Mouse (Mus musculus) left cerebral cortex, adult 18-20 months (tissue): ENCODE measurements around the gene Lce1g. TPM values are rescaled to one million over a fixed set of nuclear protein-coding genes. Genes with fewer than 3 reads are reported as not detected.

ENCODE experiments used
- DNase-seq, 2 experiments: peaks; one replicate each; pipeline ENCODE4 v3.0.0; 2021 to 2022; ENCODE audit warnings: low spot score in 2 of 2, mixed read lengths in 1 of 2
- long read RNA-seq, 2 experiments: library from polyadenylated mRNA; stranded (forward); transcript quantifications; one replicate each; pipeline ENCODE4 v2.0.0; 2021
- total RNA-seq, 2 experiments: library from RNA; stranded (reverse); gene quantifications; 2 replicates each; pipeline ENCODE4 v1.2.3; 2021

Gene Lce1g
- not detected for total RNA-seq
- long read RNA-seq, experiment 1, result 0 reads
- long read RNA-seq, experiment 2, result 0 reads

GRCm38 (mm10) chr3:92752238-92752637 is at the start of gene Lce1g:
Lce1g (minus strand) TSS chr3:92752338.
- no peak for DNase-seq

GRCm38 (mm10) chr3:92790414-92790813 is 38.3 kb upstream of the Lce1g start, which contains the start of gene Lce1j:
Lce1j (minus strand) TSS chr3:92790514.
- DNase-seq, result no peak

- no peak for DNase-seq
Observed at GRCm38 (mm10) chr3:92778799-92779198, 26.7 kb upstream of the Lce1g start, which contains the start of gene Lce1i. Lce1i (minus strand) TSS chr3:92778899.

- no peak for DNase-seq
Observed at GRCm38 (mm10) chr3:92771573-92771972, 19.4 kb upstream of the Lce1g start.

GRCm38 (mm10) chr3:92764965-92765364 is 12.8 kb upstream of the Lce1g start, which contains the start of gene Lce1h:
Lce1h (minus strand) TSS chr3:92765065.
- DNase-seq, result no peak

GRCm38 (mm10) chr3:92753197-92753596 is 1.1 kb upstream of the Lce1g start:
- no peak for DNase-seq

- DNase-seq, result no peak
Observed at GRCm38 (mm10) chr3:92738996-92739395, 13.1 kb downstream of the Lce1g start, which contains the start of gene Gm38119. Gm38119 (minus strand) TSS chr3:92739096.

- DNase-seq, result no peak
Observed at GRCm38 (mm10) chr3:92722631-92723030, 29.5 kb downstream of the Lce1g start.

- no peak for DNase-seq
Observed at GRCm38 (mm10) chr3:92720250-92720649, 31.9 kb downstream of the Lce1g start, which contains the start of gene Lce1f. Lce1f (minus strand) TSS chr3:92720350.

GRCm38 (mm10) chr3:92715122-92715521 is 37.0 kb downstream of the Lce1g start:
- no peak for DNase-seq

- no peak for DNase-seq
Observed at GRCm38 (mm10) chr3:92708974-92709373, 43.2 kb downstream of the Lce1g start, which contains the start of gene Lce1e. Lce1e (minus strand) TSS chr3:92709074.

Other genes with a start within 250 kb of the Lce1g start
- gene 2310046K23Rik, start 217.8 kb downstream of the Lce1g start, total RNA-seq, result not detected
- not detected for gene Ivl, start 178.6 kb downstream of the Lce1g start, total RNA-seq
- gene Smcp, start 163.3 kb downstream of the Lce1g start, total RNA-seq, result not detected
- gene 2210017I01Rik, start 144.8 kb downstream of the Lce1g start, total RNA-seq, result not detected
- not detected for gene Lce6a, start 130.7 kb downstream of the Lce1g start, total RNA-seq
- not detected for gene Lce1a1, start 104.0 kb downstream of the Lce1g start, total RNA-seq
- not detected for gene Lce1b, start 95.4 kb downstream of the Lce1g start, total RNA-seq
- gene Lce1a2, start 82.0 kb downstream of the Lce1g start, total RNA-seq, result not detected
- not detected for gene Lce1c, start 73.1 kb downstream of the Lce1g start, total RNA-seq
- not detected for gene Lce1d, start 65.1 kb downstream of the Lce1g start, total RNA-seq
- gene Lce1e, start 43.3 kb downstream of the Lce1g start, total RNA-seq, result not detected
- not detected for gene Lce1f, start 32.0 kb downstream of the Lce1g start, total RNA-seq
- not detected for gene Gm38119, start 13.2 kb downstream of the Lce1g start, total RNA-seq
- not detected for gene Lce1h, start 12.7 kb upstream of the Lce1g start, total RNA-seq
- not detected for gene Lce1i, start 26.6 kb upstream of the Lce1g start, total RNA-seq
- gene Lce1j, start 38.2 kb upstream of the Lce1g start, total RNA-seq, result not detected
- gene Lce1k, start 55.6 kb upstream of the Lce1g start, total RNA-seq, result not detected
- gene Kprp, start 74.9 kb upstream of the Lce1g start, total RNA-seq, result not detected
- gene Lce1l, start 98.9 kb upstream of the Lce1g start, total RNA-seq, result not detected
- gene 2310050C09Rik, start 117.9 kb upstream of the Lce1g start, total RNA-seq, result not detected
- not detected for gene Lce3a, start 173.9 kb upstream of the Lce1g start, total RNA-seq
- not detected for gene Lce3b, start 180.6 kb upstream of the Lce1g start, total RNA-seq
- not detected for gene Lce3c, start 192.1 kb upstream of the Lce1g start, total RNA-seq
- not detected for gene Lce3d, start 205.1 kb upstream of the Lce1g start, total RNA-seq
- not detected for gene Lce3e, start 214.7 kb upstream of the Lce1g start, total RNA-seq
- gene Lce3f, start 239.9 kb upstream of the Lce1g start, total RNA-seq, result not detected